Mouse (Mus musculus) natural killer cell, adult 2 months (primary cell): ENCODE measurements around the gene Ttk.

ENCODE experiments used
- DNase-seq, 2 experiments: peaks; one replicate each; pipeline ENCODE4 v3.0.0; 2022; ENCODE audit warnings: low spot score in 2 of 2

Gene Ttk

DNA sequence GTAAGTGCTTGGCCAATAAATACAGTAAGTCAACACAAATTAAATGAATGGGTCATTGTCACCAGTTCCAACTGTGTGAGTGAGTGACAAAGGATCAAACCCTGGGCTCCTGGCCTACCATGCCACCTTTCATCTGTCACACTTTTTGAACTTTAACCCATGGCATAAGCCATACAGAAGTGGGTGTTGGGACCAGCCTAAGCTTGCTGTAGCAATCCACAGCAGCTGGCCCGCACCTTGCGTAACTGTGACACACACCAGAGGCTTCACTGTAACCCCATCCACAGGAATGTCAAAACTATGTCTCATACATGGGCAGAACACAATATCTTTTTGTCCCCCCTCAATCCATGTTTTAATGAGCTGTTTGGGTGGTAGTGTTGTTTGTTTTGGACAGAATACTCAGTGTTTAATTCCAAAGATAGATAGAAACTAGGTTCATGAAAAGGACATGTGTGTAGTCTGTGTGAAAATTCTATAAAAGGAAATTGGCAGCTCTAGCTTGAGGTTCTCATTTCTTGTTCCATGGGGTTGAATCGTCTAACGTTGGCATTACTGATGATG lies 59.4 kb downstream of the Ttk start:
- DNase-seq: no peak

DNA sequence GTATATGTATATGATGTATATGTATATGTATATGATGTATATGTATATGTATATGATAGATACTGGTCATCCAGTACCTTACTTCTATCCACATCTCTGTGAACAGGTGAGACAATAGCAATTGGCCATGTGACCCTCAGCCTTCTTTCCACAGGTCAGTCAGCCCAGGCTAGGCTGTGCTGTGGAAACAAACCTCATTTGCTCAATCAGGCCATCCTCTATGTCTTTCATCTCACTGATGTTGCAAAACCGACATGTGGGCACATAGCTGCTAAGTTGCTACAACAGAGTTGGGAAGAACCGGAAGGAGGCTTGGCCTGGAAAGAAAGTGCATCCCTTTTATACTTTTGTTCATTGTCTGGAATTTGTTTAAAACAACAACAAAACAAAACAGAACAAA lies 67.6 kb downstream of the Ttk start:
- no peak for DNase-seq

DNA sequence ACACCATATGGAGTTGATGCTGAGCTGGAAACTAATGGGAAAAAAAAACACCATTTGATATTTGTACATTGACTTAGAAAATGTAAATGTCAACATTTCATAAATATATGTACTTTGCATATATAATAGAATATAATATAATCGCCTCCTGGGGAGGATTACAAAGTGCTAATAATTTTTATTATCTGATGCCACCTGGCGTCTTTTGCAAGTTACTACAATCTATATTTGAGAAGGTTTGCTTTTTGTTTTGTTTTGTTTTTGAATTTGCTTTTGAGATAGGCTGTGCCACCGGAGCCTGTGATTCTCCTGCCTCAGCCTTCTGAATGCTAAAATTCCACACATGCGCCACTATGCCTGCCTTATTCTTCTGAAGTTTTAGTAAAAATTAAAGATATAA lies 71.3 kb downstream of the Ttk start:
- no peak for DNase-seq

DNA sequence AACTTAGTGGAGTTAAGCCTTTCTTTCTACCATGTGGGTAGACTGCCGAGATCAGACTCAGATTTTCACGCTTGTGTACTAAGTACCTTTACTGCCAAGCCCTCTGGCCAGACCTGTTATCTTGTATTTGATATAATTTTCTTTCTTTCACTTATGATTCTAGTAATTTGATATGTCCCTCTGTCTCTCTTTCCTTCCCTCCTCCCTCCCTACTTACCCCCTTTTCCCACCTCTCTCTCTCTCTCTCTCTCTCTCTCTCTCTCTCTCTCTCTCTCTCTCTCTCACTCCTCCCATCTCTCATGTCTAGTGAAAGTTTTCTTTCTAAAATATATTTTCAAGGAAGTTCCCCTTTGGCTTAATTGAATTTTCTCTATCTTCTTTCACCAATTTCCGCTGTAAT lies 72.5 kb downstream of the Ttk start:
- no peak for DNase-seq

DNA sequence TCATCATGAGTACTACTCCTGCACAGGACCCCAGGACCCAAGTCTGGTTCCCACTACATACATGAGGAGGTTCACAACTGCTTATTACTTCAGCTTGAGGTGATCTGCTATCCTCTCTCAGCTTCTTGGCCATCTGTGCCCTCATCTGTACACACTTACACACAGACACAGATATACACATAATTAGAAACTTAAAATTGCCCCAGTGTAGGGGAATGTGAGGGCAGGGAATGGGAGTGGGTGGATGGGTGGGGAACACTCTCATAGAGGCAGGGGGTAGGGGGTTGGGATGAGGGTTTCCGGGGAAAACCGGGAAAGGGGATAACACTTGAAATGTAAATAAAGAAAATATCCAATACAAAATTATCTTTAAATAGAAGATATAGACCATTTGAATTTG lies 75.3 kb downstream of the Ttk start:
- DNase-seq: no peak

DNA sequence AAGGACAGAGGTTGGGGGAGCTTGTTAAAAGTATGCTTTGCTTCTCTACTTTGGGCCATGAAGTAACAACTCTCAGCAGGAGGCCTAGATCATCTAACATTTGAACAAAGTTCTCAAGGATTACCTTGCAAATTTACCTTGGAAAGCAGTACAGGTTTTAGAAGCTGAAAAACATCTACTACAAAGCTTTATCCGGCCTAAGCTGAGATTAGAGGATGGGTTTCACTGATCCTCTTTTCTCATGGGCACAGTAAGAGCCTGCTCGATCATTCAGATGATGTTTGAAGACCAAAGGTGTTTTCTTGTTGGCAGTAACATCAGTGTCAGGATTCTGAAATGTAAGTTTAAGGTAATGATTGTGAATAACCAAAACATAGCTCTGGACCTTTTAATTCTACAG lies 76.4 kb downstream of the Ttk start:
- no peak for DNase-seq
